Mouse (Mus musculus): ENCODE data around the gene Stk39. TPM values are rescaled to one million over a fixed set of nuclear protein-coding genes. Genes with fewer than 3 reads are reported as not detected.

The Stk39 gene
- polyA plus RNA-seq (2014; fragmentation: Nextera tagmentation; extraction: Ambion mirVana) = 53.0 and 58.1 TPM in 2 replicates

GRCm38 (mm10) chr2:68471759-68472550, at the start of gene Stk39:
Gene Stk39, minus strand, starts transcription at chr2:68472268.
- peak; percentile 89 for DNase-seq (ENCODE audit: low spot score)
- WGBS = under 1% methylated on average over 57 of the region's 99 CpGs
- no peaks in the 10 kb centered on the region for H3K9me3 ChIP-seq (ENCODE audit: control insufficient read depth, low read length)
- no peaks in the 10 kb centered on the region for H3K27me3 ChIP-seq (ENCODE audit: control insufficient read depth, insufficient read depth, low read length)
- H3K4me3 ChIP-seq (ENCODE audit: low read depth, low read length) = peak within 1 kb of the TSS; percentile 90
- peak within 1 kb of the TSS; percentile 91 for H3K9ac ChIP-seq (ENCODE audit: low read depth, low read length)
- peak within 1 kb of the TSS; percentile 83 for H3K4me2 ChIP-seq (replicated peaks; ENCODE audit: low read depth, low read length)
- H3K36me3 ChIP-seq (ENCODE audit: control insufficient read depth, insufficient read depth, low read length) = no peaks in the 10 kb centered on the region
- peaks cover 2% of the 10 kb centered on the region; the same call in 1 of the 2 replicates for H3K4me1 ChIP-seq (replicated peaks; ENCODE audit: control insufficient read depth, insufficient read depth, low read length)
- peak within 1 kb of the TSS; percentile 92 for H3K27ac ChIP-seq (ENCODE audit: low read depth, low read length)
- ATAC-seq (ENCODE audit: low FRiP score) = peak; percentile 87

- Histone ChIP-seq H3K4me1 (replicated peaks; ENCODE audit: control insufficient read depth, insufficient read depth, low read length) (no peaks in the 10 kb centered on the region), H3K4me3 (ENCODE audit: low read depth, low read length) (no peak overlapping the region), H3K4me2 (replicated peaks; ENCODE audit: low read depth, low read length) (no peak overlapping the region), H3K9me3 (ENCODE audit: control insufficient read depth, low read length) (no peaks in the 10 kb centered on the region), H3K27ac (ENCODE audit: low read depth, low read length) (no peak overlapping the region), H3K9ac (ENCODE audit: low read depth, low read length) (no peak overlapping the region), H3K27me3 (ENCODE audit: control insufficient read depth, insufficient read depth, low read length) (no peaks in the 10 kb centered on the region), H3K36me3 (ENCODE audit: control insufficient read depth, insufficient read depth, low read length) (no peaks in the 10 kb centered on the region)
- no peak for ATAC-seq (ENCODE audit: low FRiP score)
- DNase-seq (ENCODE audit: low spot score) = no peak
- WGBS = 75% methylated on average over 2 of the region's 2 CpGs
Observed at GRCm38 (mm10) chr2:68515409-68515808, 43.3 kb upstream of the Stk39 start.

GRCm38 (mm10) chr2:68503202-68503601, 31.1 kb upstream of the Stk39 start:
- H3K36me3 ChIP-seq (ENCODE audit: control insufficient read depth, insufficient read depth, low read length) = no peaks in the 10 kb centered on the region
- no peak overlapping the region for H3K27ac ChIP-seq (ENCODE audit: low read depth, low read length)
- no peaks in the 10 kb centered on the region for H3K9me3 ChIP-seq (ENCODE audit: control insufficient read depth, low read length)
- H3K27me3 ChIP-seq (ENCODE audit: control insufficient read depth, insufficient read depth, low read length) = no peaks in the 10 kb centered on the region
- H3K4me1 ChIP-seq (replicated peaks; ENCODE audit: control insufficient read depth, insufficient read depth, low read length) = no peaks in the 10 kb centered on the region
- H3K4me2 ChIP-seq (replicated peaks; ENCODE audit: low read depth, low read length) = no peak overlapping the region
- no peak for DNase-seq (ENCODE audit: low spot score)
- 68% methylated on average over 2 of the region's 2 CpGs for WGBS
- peak; percentile 20; the same call in 1 of the 2 replicates for ATAC-seq (ENCODE audit: low FRiP score)
- no peak overlapping the region for H3K4me3 ChIP-seq (ENCODE audit: low read depth, low read length)
- no peak overlapping the region for H3K9ac ChIP-seq (ENCODE audit: low read depth, low read length)

GRCm38 (mm10) chr2:68502734-68503133, 30.7 kb upstream of the Stk39 start:
- Histone ChIP-seq H3K27me3 (ENCODE audit: control insufficient read depth, insufficient read depth, low read length) (no peaks in the 10 kb centered on the region), H3K4me2 (replicated peaks; ENCODE audit: low read depth, low read length) (no peak overlapping the region), H3K27ac (ENCODE audit: low read depth, low read length) (no peak overlapping the region), H3K9ac (ENCODE audit: low read depth, low read length) (no peak overlapping the region), H3K4me3 (ENCODE audit: low read depth, low read length) (no peak overlapping the region), H3K9me3 (ENCODE audit: control insufficient read depth, low read length) (no peaks in the 10 kb centered on the region), H3K4me1 (replicated peaks; ENCODE audit: control insufficient read depth, insufficient read depth, low read length) (no peaks in the 10 kb centered on the region), H3K36me3 (ENCODE audit: control insufficient read depth, insufficient read depth, low read length) (no peaks in the 10 kb centered on the region)
- peak; percentile 20 for DNase-seq (ENCODE audit: low spot score)
- WGBS = 61% methylated on average over 4 of the region's 4 CpGs
- peak; percentile 69 for ATAC-seq (ENCODE audit: low FRiP score)

GRCm38 (mm10) chr2:68502236-68502635, 30.2 kb upstream of the Stk39 start:
- Histone ChIP-seq H3K4me1 (replicated peaks; ENCODE audit: control insufficient read depth, insufficient read depth, low read length) (no peaks in the 10 kb centered on the region), H3K27ac (ENCODE audit: low read depth, low read length) (no peak overlapping the region), H3K9ac (ENCODE audit: low read depth, low read length) (no peak overlapping the region), H3K4me3 (ENCODE audit: low read depth, low read length) (no peak overlapping the region), H3K36me3 (ENCODE audit: control insufficient read depth, insufficient read depth, low read length) (no peaks in the 10 kb centered on the region), H3K4me2 (replicated peaks; ENCODE audit: low read depth, low read length) (no peak overlapping the region), H3K27me3 (ENCODE audit: control insufficient read depth, insufficient read depth, low read length) (no peaks in the 10 kb centered on the region), H3K9me3 (ENCODE audit: control insufficient read depth, low read length) (no peaks in the 10 kb centered on the region)
- DNase-seq (ENCODE audit: low spot score) (no peak), ATAC-seq (ENCODE audit: low FRiP score) (no peak; the same call in 1 of the 2 replicates)
- WGBS = 36% methylated on average over 2 of the region's 2 CpGs

GRCm38 (mm10) chr2:68486275-68486674, 14.2 kb upstream of the Stk39 start:
- ATAC-seq (ENCODE audit: low FRiP score) (no peak), DNase-seq (ENCODE audit: low spot score) (no peak)
- Histone ChIP-seq H3K27ac (ENCODE audit: low read depth, low read length) (no peak overlapping the region), H3K9ac (ENCODE audit: low read depth, low read length) (no peak overlapping the region), H3K36me3 (ENCODE audit: control insufficient read depth, insufficient read depth, low read length) (no peaks in the 10 kb centered on the region), H3K4me3 (ENCODE audit: low read depth, low read length) (no peak overlapping the region), H3K4me2 (replicated peaks; ENCODE audit: low read depth, low read length) (no peak overlapping the region), H3K4me1 (replicated peaks; ENCODE audit: control insufficient read depth, insufficient read depth, low read length) (no peaks in the 10 kb centered on the region), H3K27me3 (ENCODE audit: control insufficient read depth, insufficient read depth, low read length) (no peaks in the 10 kb centered on the region), H3K9me3 (ENCODE audit: control insufficient read depth, low read length) (no peaks in the 10 kb centered on the region)
- WGBS = 85% methylated on average over 4 of the region's 4 CpGs

GRCm38 (mm10) chr2:68485141-68485540, 13.1 kb upstream of the Stk39 start:
- no peaks in the 10 kb centered on the region for H3K4me1 ChIP-seq (replicated peaks; ENCODE audit: control insufficient read depth, insufficient read depth, low read length)
- H3K4me3 ChIP-seq (ENCODE audit: low read depth, low read length) = no peak overlapping the region
- ATAC-seq (ENCODE audit: low FRiP score) (0 out of 2 replicates have a peak, but pooled peaks have one; percentile 14), DNase-seq (ENCODE audit: low spot score) (no peak)
- H3K36me3 ChIP-seq (ENCODE audit: control insufficient read depth, insufficient read depth, low read length) = no peaks in the 10 kb centered on the region
- H3K27ac ChIP-seq (ENCODE audit: low read depth, low read length) = no peak overlapping the region
- H3K4me2 ChIP-seq (replicated peaks; ENCODE audit: low read depth, low read length) = no peak overlapping the region
- no peak overlapping the region for H3K9ac ChIP-seq (ENCODE audit: low read depth, low read length)
- 51% methylated on average over 4 of the region's 4 CpGs for WGBS
- H3K27me3 ChIP-seq (ENCODE audit: control insufficient read depth, insufficient read depth, low read length) = no peaks in the 10 kb centered on the region
- H3K9me3 ChIP-seq (ENCODE audit: control insufficient read depth, low read length) = no peaks in the 10 kb centered on the region

- WGBS = 94% methylated on average over 5 of the region's 5 CpGs
- Histone ChIP-seq H3K27me3 (ENCODE audit: control insufficient read depth, insufficient read depth, low read length) (no peaks in the 10 kb centered on the region), H3K9ac (ENCODE audit: low read depth, low read length) (no peak overlapping the region), H3K4me2 (replicated peaks; ENCODE audit: low read depth, low read length) (no peak overlapping the region), H3K36me3 (ENCODE audit: control insufficient read depth, insufficient read depth, low read length) (no peaks in the 10 kb centered on the region), H3K9me3 (ENCODE audit: control insufficient read depth, low read length) (no peaks in the 10 kb centered on the region), H3K27ac (ENCODE audit: low read depth, low read length) (no peak overlapping the region), H3K4me3 (ENCODE audit: low read depth, low read length) (no peak overlapping the region), H3K4me1 (replicated peaks; ENCODE audit: control insufficient read depth, insufficient read depth, low read length) (no peaks in the 10 kb centered on the region)
- ATAC-seq (ENCODE audit: low FRiP score) (no peak), DNase-seq (ENCODE audit: low spot score) (no peak)
Observed at GRCm38 (mm10) chr2:68482896-68483295, 10.8 kb upstream of the Stk39 start.

- DNase-seq (ENCODE audit: low spot score) (no peak), ATAC-seq (ENCODE audit: low FRiP score) (no peak)
- Histone ChIP-seq H3K9me3 (ENCODE audit: control insufficient read depth, low read length) (no peaks in the 10 kb centered on the region), H3K27me3 (ENCODE audit: control insufficient read depth, insufficient read depth, low read length) (no peaks in the 10 kb centered on the region), H3K4me3 (ENCODE audit: low read depth, low read length) (no peak overlapping the region), H3K36me3 (ENCODE audit: control insufficient read depth, insufficient read depth, low read length) (no peaks in the 10 kb centered on the region), H3K27ac (ENCODE audit: low read depth, low read length) (no peak overlapping the region), H3K4me2 (replicated peaks; ENCODE audit: low read depth, low read length) (no peak overlapping the region), H3K9ac (ENCODE audit: low read depth, low read length) (no peak overlapping the region), H3K4me1 (replicated peaks; ENCODE audit: control insufficient read depth, insufficient read depth, low read length) (no peaks in the 10 kb centered on the region)
- WGBS = 86% methylated on average over 10 of the region's 10 CpGs
Observed at GRCm38 (mm10) chr2:68479823-68480222, 7.8 kb upstream of the Stk39 start.
